Mouse (Mus musculus): ENCODE data around the gene Trak1.

Gene Trak1

GRCm38 (mm10) chr9:121479453-121479852 is 182.2 kb downstream of the Trak1 start:
- peak; percentile 84 for DNase-seq (ENCODE audit: low spot score)

- no peak for DNase-seq (ENCODE audit: low spot score)
Measured at GRCm38 (mm10) chr9:121487216-121487615, 189.9 kb downstream of the Trak1 start.

DNA sequence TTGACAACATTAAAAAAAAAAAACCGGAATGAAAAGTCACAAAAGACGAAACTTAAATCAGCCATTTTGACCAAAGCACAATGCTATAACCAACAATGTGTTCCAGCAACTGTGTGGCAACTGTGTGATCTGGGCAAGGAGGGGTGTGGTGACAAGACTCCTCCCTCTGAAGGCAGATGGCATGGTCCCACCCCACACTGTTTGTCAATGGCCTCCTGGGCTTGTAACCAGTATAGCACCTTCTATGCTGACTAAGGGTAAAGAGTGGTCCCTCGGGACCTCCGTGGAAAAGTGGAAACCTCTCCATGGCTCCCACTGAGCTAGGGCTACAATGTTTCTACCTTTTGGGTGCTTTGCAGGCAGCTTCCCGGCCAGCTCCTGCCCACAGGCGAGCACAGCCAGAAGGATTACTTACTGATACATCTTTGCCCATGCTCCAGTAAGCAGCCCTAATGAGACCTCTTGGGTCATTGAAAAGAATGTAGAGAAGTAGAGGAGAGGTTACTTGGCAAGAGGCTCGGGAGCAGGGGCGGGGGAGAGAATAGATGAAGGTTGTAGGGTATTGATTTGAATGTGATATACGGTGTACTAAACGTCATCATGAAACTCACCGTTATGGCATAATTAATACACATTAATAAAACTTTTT is 194.4 kb downstream of the Trak1 start:
- peak; percentile 32 for DNase-seq (ENCODE audit: low spot score)

GRCm38 (mm10) chr9:121494006-121494767 is 196.9 kb downstream of the Trak1 start:
- DNase-seq (ENCODE audit: low spot score): no peak

GRCm38 (mm10) chr9:121495529-121495928 is 198.2 kb downstream of the Trak1 start, which contains the start of gene Cck:
Gene Cck (minus strand): TSS chr9:121495694.
- DNase-seq (ENCODE audit: low spot score): peak; percentile 30

DNA sequence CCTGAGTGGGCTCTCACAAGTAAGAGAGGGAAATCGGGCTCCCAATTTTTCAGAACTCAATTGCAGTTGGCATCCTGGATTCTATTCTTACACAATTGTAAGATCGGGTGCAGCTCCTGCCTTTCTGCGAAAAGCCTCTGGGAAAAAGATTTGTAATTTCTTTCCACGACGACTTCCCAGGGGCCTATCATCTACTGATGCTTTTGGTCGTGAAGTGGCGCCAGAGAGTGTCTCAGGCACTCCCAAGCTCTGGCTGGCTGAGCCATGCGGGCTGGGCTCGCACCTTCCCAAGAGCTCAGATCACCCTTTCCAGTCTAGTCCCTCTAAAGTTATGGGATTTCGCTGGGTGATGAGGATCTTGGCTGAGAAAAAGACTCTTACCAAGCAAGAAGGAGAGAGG is 198.8 kb downstream of the Trak1 start:
- no peak for DNase-seq (ENCODE audit: low spot score)

DNA sequence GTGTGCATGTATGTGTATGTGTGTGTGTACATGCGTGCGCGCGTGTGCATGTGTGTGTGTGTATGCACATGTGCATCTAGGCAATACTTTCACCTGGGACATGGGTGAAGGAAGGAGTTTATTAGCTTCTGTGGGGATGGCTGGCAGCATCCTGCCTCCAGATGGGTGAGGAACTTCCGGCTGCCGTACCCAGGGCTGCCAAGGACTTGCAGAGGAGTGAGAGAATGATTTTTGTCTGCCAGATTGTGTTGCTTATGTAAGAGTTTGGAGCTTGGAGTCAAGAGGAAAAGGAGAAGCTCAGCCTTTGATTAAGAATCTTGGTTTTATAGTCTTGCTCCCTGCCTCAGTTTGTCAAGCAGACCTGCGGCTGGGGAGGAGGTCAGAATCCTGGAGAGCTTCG is 208.0 kb downstream of the Trak1 start:
- DNase-seq (ENCODE audit: low spot score): no peak

- DNase-seq (ENCODE audit: low spot score): no peak
Measured at GRCm38 (mm10) chr9:121506478-121507180, 209.3 kb downstream of the Trak1 start.

DNA sequence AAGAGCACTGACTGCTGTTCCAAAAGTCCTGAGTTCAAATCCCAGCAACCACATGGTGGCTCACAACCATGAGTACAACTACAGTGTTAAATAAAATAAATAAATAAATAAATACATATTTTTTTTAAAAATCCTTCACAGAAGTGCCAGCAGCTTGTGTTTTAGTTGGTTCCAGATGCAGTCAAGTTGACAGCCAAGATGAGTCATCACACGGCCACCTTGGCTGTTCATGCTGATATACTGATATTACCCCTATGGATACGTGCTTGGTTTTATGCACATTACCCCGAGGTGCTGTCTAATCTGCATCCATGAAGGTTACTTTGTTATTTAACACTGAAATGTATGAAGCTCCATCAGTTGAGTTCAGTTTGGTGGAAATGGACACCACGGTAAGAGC is 214.6 kb downstream of the Trak1 start:
- no peak for DNase-seq (ENCODE audit: low spot score)

DNA sequence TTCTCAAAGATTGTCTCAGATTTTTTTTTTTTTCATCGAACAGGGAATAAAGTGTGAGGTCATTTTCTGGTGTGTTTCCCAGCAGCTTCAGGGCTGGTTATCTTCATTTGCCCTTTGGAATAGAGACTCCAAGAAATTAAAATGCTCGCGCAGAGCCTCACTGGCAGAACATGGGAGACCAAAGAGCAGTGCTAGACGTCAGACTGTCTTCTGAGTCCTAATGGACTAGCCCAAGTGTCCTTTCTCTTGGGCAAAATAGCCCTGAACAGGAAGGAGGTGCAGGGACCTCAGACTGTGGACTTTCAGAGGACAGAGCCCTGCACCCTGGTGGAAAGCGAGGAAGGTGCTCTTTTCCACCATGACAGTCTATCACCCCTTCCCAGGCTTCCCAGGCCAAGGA is 217.2 kb downstream of the Trak1 start:
- DNase-seq (ENCODE audit: low spot score): peak; percentile 18

DNA sequence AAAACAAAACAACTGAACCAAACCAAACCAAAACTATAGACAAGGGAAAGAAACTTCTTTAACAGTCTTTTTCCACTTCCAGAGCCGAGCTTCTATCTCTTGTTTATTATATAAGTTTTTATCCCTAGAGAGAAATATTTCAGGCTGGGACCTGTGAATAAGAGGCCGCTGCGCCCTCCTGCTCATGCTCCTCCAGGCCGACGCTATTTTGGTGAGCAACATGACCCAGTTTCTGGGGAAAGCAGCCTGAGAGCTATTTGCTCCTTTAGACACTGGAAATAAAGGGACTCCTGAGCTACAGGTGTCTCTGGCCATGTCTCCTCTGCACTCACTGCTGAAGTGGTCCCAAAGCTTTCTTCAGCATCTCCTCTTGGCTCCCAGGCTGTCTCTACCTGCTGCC is 222.7 kb downstream of the Trak1 start:
- no peak for DNase-seq (ENCODE audit: low spot score)

All from adipocyte (in vitro differentiated cells).